Mouse (Mus musculus) olfactory bulb, adult 2 months (tissue): ENCODE measurements at regions not wholly inside any gene's neighbourhood (a gene's known extent, or its start where the extent isn't known, plus 50 kb on each side); places are given as distances from the start of the nearest gene placed in this dataset.

Experiments used
- CTCF ChIP-seq: fragments of 200-500 bp; IDR thresholded peaks from 2 replicates; pipeline ENCODE4 v1.5.1; 2012; ENCODE audit warnings: low read depth, mild to moderate bottlenecking, low read length, moderate library complexity; ENCODE audit not compliant: insufficient read depth
- POLR2A ChIP-seq: fragments of 200-500 bp; IDR thresholded peaks from 2 replicates; pipeline ENCODE4 v1.6.1; 2012; ENCODE audit warnings: mild to moderate bottlenecking, low read depth, low read length, moderate library complexity; ENCODE audit not compliant: insufficient read depth

GRCm38 (mm10) chr3:52190021-52190420, 78.1 kb upstream of the Foxo1 start:
- no peak for TF ChIP-seq CTCF
- no peak for TF ChIP-seq POLR2A
